Mouse (Mus musculus) layer of hippocampus, postnatal 10 days (tissue): Measurements from ENCODE around the gene Lpgat1. TPM values are rescaled to one million over a fixed set of nuclear protein-coding genes. Genes with fewer than 3 reads are reported as not detected.
A peak's percentile ranks its signal among the peaks of the same experiment; 100 is the strongest.

Experiments used
- DNase-seq, 2 experiments: peaks; one replicate each; pipeline ENCODE4 v3.0.0; 2021; ENCODE audit warnings: low spot score in 2 of 2
- total RNA-seq, 2 experiments: library from RNA; stranded (reverse); gene quantifications; 2 replicates each; pipeline ENCODE4 v1.2.3; 2021

The Lpgat1 gene
- total RNA-seq, 2 experiments from 2014 or later, result 88.3 to 91.1 TPM

- DNase-seq, result no peak
Measured at GRCm38 (mm10) chr1:191802820-191803655, 85.4 kb downstream of the Lpgat1 start.

GRCm38 (mm10) chr1:191804747-191805146, 87.1 kb downstream of the Lpgat1 start:
- no peak for DNase-seq

GRCm38 (mm10) chr1:191805788-191806187, 88.2 kb downstream of the Lpgat1 start:
- DNase-seq, result no peak

- DNase-seq, result no peak
Measured at GRCm38 (mm10) chr1:191806740-191807139, 89.1 kb downstream of the Lpgat1 start.

GRCm38 (mm10) chr1:191807979-191808378, 90.3 kb downstream of the Lpgat1 start:
- DNase-seq, result no peak

GRCm38 (mm10) chr1:191808688-191809223, 91.1 kb downstream of the Lpgat1 start:
- DNase-seq, result peak; percentile 81 to 87

- DNase-seq, result no peak
Measured at GRCm38 (mm10) chr1:191811774-191812173, 94.1 kb downstream of the Lpgat1 start.

- DNase-seq, result no peak
Measured at GRCm38 (mm10) chr1:191812949-191813691, 95.5 kb downstream of the Lpgat1 start.

GRCm38 (mm10) chr1:191814240-191814639, 96.6 kb downstream of the Lpgat1 start:
- no peak for DNase-seq

GRCm38 (mm10) chr1:191814935-191815334, 97.3 kb downstream of the Lpgat1 start:
- no peak for DNase-seq

GRCm38 (mm10) chr1:191816596-191816995, 99.0 kb downstream of the Lpgat1 start:
- DNase-seq, result no peak

GRCm38 (mm10) chr1:191817418-191818144, 99.9 kb downstream of the Lpgat1 start:
- peak; percentile 90 to 91 for DNase-seq

GRCm38 (mm10) chr1:191818145-191818631, 100.6 kb downstream of the Lpgat1 start:
- DNase-seq, result no peak

- no peak for DNase-seq
Measured at GRCm38 (mm10) chr1:191819026-191819425, 101.4 kb downstream of the Lpgat1 start.

GRCm38 (mm10) chr1:191820951-191821325, 103.3 kb downstream of the Lpgat1 start:
- DNase-seq, result no peak

- peak; percentile 95 to 96 for DNase-seq
Measured at GRCm38 (mm10) chr1:191821326-191822091, 103.9 kb downstream of the Lpgat1 start, which contains the start of gene Nek2. TSS of gene Nek2 (plus strand) at chr1:191821444.

- no peak for DNase-seq
Measured at GRCm38 (mm10) chr1:191829124-191829523, 111.5 kb downstream of the Lpgat1 start.

- DNase-seq, result no peak
Measured at GRCm38 (mm10) chr1:191833396-191833795, 115.8 kb downstream of the Lpgat1 start.
